Mouse (Mus musculus): ENCODE data around the gene Zbtb46.

The Zbtb46 gene

GRCm38 (mm10) chr2:181463008-181463738, 3.9 kb upstream of the Zbtb46 start:
- DNase-seq (ENCODE audit: low spot score): peak; percentile 12

GRCm38 (mm10) chr2:181462604-181463003, 3.4 kb upstream of the Zbtb46 start:
- no peak for DNase-seq (ENCODE audit: low spot score)

- DNase-seq (ENCODE audit: low spot score): no peak
These were observed 2.4 kb upstream of the Zbtb46 start for GRCm38 (mm10) chr2:181461536-181462100.

DNA sequence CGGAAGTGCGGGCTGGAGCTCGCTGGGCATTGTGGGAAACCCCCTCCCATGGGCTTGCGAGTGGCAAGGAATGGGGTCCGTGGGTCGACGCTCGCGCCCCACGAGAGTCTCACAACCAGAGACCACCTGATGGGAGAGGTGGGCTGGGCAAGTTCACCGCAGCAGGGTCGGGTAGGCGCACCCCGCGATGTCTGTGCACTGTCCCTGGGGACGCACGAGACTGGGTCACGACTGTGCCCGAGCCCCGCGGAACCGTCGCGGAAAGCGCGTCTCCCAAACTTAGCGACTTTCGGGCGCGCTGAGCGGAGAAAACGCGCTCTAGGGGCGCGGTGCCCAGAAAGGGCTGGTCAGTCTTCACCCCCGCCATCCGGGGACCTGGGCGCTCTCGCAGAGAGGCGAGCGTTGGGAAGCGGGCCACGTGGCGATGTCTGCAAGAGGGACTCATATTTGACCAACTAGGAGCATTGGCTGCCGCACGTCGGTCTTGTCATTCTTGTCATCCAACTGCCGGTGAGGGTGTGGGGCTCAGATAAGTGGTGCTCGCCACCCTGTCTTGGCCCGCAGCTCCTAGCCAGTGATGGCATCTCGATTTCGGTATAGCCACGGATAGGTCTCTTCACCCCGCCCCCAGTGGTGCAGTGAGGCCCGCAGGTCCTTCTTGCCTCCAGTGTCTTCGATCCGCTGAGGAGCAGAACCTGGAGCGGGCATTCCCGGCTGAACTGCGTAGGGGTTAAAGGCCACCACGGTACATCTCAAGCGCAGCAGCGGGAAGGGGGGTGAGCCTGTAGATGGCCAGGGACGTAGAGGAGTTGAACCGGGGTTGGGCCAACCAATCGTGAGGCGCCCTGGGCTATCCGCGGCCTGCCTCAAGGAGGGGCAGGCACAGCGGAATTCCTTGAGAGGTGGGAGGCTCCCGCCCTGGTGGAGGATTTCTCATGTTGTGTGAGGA, 721 bp upstream of the Zbtb46 start:
- peak; percentile 55 for DNase-seq (ENCODE audit: low spot score)

DNA sequence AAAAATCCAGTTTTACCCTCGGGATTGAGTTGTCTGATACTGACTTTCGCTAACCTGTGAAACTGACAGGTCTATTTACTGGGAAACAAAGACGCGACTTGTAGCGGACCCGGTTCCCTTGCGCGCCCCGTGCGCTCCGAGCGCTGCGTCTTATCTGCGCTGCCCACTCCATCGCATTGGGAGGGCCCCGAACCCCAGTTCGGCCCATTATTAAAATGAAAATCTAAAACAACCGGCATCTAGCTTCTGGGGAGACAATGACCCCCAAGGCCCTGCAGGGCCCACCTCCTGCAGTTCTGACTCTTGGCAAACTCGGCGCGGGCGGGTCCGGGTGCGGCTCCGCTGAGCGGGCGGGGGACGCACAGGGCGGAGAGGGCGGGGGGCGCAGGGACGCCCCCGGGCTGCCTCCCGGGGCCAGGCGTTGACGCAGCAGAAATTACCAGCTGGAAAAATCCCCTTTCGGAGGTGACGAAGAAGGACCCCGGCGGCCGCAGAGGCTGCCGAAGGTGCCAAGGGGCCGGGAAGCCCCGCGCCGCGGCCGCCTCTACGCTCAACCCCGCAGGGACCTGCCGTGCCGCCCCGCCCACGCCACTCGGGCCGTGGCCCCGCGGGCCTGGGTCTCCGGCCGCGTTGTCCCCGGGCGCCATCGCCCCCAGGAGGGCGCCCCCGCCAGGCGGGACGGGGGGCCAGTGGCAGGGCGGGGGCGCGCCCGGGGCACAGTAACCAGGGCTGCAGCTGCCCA, 644 bp downstream of the Zbtb46 start:
- peak; percentile 22 for DNase-seq (ENCODE audit: low spot score)

DNA sequence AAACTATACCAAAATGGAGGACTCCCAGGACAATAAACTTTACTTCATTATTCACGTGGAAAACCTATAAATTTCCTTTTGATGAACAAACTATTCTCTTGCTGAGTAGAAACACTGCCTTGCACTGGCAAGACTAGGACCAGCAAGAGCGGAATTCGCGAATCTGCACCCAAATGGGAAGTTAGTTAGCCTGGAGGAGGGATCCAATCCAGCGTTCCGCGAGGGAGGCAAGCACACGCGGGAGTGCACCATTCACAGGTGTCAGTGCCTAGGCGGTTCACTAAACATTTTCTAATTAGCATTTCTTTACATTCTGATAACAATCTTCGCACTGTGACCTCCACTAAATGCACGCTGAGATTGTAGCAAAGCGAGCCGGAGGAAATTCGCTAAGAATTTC, 1.4 kb downstream of the Zbtb46 start:
- DNase-seq (ENCODE audit: low spot score): no peak

- DNase-seq (ENCODE audit: low spot score): no peak
These were observed 3.3 kb downstream of the Zbtb46 start for GRCm38 (mm10) chr2:181455899-181456298.

DNA sequence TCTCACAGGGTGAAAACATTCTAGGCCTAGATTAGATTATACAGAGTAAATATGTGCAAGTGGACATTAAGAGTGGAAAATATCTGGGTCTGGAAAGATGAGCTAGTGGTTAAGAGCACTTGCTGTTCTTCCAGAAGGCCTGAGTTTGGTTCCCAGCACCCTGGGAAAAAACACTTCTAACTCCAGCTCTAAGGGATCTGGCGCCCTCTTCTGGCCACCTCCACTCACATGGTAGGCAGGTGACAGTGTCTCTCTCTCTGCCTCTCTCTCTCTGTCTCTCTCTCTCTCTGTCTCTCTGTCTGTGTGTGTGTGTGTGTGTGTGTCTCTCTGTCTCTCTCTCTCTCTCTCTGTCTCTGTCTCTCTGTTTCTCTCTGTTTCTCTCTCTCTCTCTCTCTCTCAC, 6.0 kb downstream of the Zbtb46 start:
- no peak for DNase-seq (ENCODE audit: low spot score)

DNA sequence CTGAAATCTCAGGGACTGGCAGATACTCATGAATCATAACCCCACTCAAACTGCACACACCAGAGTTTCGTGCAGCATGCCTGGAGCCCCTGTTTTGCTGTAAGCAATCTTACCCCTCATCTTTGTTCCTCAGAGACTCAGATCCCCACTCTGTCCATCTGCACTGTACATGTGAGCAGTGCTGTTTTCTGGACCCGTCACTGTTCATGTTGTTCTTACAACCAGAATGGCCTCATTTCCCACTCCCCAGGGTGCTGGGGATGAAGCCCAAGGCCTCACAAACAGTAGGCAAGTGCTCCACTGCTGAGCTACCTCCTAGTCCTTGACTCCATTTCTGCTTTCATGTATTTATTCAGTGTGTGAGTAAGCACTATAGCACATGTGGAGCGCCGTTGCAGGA, 7.0 kb downstream of the Zbtb46 start:
- DNase-seq (ENCODE audit: low spot score): no peak

- DNase-seq (ENCODE audit: low spot score): no peak
These were observed 16.2 kb downstream of the Zbtb46 start for GRCm38 (mm10) chr2:181443016-181443415.

DNA sequence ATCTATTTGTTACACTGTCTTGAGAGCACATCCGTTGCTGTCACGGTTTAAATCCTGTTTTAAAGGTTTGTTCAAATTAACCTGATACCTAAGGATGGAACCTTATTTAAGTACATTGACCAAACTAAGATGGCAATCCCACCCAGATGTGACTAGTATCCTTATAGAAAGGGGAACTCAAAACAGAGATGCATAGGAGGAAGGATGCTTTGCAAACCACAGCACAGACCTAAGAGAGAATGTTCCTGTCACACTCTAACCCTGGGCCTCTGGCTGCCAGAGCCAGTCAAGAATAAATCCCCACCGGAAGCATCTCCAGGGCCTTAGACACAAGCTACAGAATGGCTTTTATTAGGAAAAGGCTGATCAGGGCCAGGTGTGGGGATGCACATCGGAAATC, 21.1 kb downstream of the Zbtb46 start:
- no peak for DNase-seq (ENCODE audit: low spot score)

- no peak for DNase-seq (ENCODE audit: low spot score)
These were observed 23.0 kb downstream of the Zbtb46 start for GRCm38 (mm10) chr2:181436246-181436645.

GRCm38 (mm10) chr2:181423834-181424233, 35.4 kb downstream of the Zbtb46 start:
- DNase-seq (ENCODE audit: low spot score): no peak

GRCm38 (mm10) chr2:181420903-181421638, 38.2 kb downstream of the Zbtb46 start:
- no peak for DNase-seq (ENCODE audit: low spot score)

DNA sequence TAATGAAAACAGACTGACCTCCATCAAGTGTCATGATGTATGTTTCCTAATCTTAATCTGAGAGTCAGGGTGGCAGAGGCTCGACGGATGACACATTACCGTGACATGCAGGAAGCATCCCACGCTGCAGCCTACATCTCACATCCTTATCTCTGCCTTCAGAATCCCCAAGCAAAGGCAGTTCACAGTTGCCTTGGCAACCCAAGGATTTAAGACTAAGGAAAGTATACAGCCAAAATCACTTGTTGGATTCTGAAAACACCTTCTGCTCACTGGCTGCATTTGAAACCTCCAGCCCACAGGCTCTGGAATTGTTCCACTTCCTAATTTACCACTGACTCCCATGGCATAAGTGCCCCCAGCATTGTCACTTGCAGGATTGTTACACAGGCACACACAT, 38.8 kb downstream of the Zbtb46 start:
- no peak for DNase-seq (ENCODE audit: low spot score)

- no peak for DNase-seq (ENCODE audit: low spot score)
These were observed 39.9 kb downstream of the Zbtb46 start for GRCm38 (mm10) chr2:181419359-181419758.

- peak; percentile 19 for DNase-seq (ENCODE audit: low spot score)
These were observed 43.3 kb downstream of the Zbtb46 start for GRCm38 (mm10) chr2:181415945-181416344.

DNA sequence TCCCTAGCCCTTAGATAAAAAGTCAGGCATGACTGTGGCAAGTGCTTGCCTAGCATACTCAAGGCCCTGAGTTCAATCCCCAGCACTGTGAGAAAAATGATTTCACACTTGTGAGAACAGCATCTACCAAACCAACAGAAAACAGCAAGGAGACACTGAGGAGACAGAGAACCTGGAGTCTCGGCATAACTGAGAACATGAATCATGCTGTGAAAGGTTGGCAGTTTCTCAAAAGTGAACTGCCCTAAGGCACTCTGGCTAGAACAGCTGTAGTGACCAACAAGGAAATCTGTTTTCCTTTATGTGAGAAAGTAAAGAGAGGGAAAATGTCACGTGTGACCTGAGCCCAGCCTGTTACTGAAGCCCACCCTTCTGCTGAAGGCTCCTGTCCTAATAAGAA, 46.1 kb downstream of the Zbtb46 start:
- no peak for DNase-seq (ENCODE audit: low spot score)

GRCm38 (mm10) chr2:181410760-181411473, 48.3 kb downstream of the Zbtb46 start:
- DNase-seq (ENCODE audit: low spot score): peak; percentile 35

- DNase-seq (ENCODE audit: low spot score): no peak
These were observed 49.6 kb downstream of the Zbtb46 start for GRCm38 (mm10) chr2:181409643-181410042.

GRCm38 (mm10) chr2:181403722-181404121, 55.5 kb downstream of the Zbtb46 start:
- DNase-seq (ENCODE audit: low spot score): no peak
